Mouse (Mus musculus): ENCODE results near the gene Smim26. TPM values are rescaled to one million over a fixed set of nuclear protein-coding genes. Genes with fewer than 3 reads are reported as not detected.

Gene Smim26
- 10 to 100 TPM; 10.4 to 15.0 TPM for total RNA-seq (2023)

GRCm38 (mm10) chr2:144593951-144594651, at the start of gene Smim26:
Gene Smim26 (plus strand): TSS chr2:144594054.

GRCm38 (mm10) chr2:144550529-144550928, 43.3 kb upstream of the Smim26 start, which contains the start of gene Rbbp9:
Gene Rbbp9 (minus strand): TSS chr2:144550869.

GRCm38 (mm10) chr2:144555820-144556552, 37.9 kb upstream of the Smim26 start, which contains the start of gene Sec23b:
Gene Sec23b (plus strand): TSS chr2:144556229.

GRCm38 (mm10) chr2:144599831-144600687, 6.2 kb downstream of the Smim26 start, which contains the start of gene Dtd1:
Gene Dtd1 (plus strand): TSS chr2:144599897.

Other genes starting within 250 kb of the Smim26 start
- 10 to 100 TPM; 32.2 to 43.7 TPM for gene Kat14, start 225.1 kb upstream of the Smim26 start, total RNA-seq (2023)
- gene Pet117, start 225.1 kb upstream of the Smim26 start, total RNA-seq (2023), result 10 to 100 TPM; 12.2 to 13.3 TPM
- gene Dzank1, start 66.6 kb upstream of the Smim26 start, total RNA-seq (2023), result under 1 TPM in 1 of 2 experiments, not detected in 1; 0.26 TPM
- 10 to 100 TPM; 34.9 to 51.3 TPM for gene Polr3f, start 66.3 kb upstream of the Smim26 start, total RNA-seq (2023)
- gene Rbbp9, start 43.2 kb upstream of the Smim26 start, total RNA-seq (2023), result 1 to 10 TPM; 5.5 to 6.4 TPM
- 10 to 100 TPM; 50.2 to 73.2 TPM for gene Sec23b, start 37.8 kb upstream of the Smim26 start, total RNA-seq (2023)
- 10 to 100 TPM; 17.4 to 21.5 TPM for gene Dtd1, start 5.8 kb downstream of the Smim26 start, total RNA-seq (2023)
- gene Scp2d1, start 229.6 kb downstream of the Smim26 start, total RNA-seq (2023), result not detected